Mouse (Mus musculus) lung, embryonic 16.5 days (tissue): ENCODE data around the gene Nme8. TPM values are rescaled to one million over a fixed set of nuclear protein-coding genes. Genes with fewer than 3 reads are reported as not detected.

Experiments used
- ATAC-seq: fragments of 200-750 bp; cut with Nextera tagmentation; 2 replicates; pipeline ENCODE4 v1.8.0; 2017; ENCODE audit warnings: low read depth, mild to moderate bottlenecking, moderate library complexity
- H3K27ac ChIP-seq: fragments of 300-500 bp; sonication (generic); 2 replicates; pipeline ENCODE4 v1.5.1; 2014; ENCODE audit warnings: mild to moderate bottlenecking, control low read depth, low read length
- H3K27me3 ChIP-seq: fragments of 300-500 bp; sonication (generic); 2 replicates; pipeline ENCODE4 v1.6.1; 2014; ENCODE audit warnings: low read depth, low read length, mixed read lengths; ENCODE audit not compliant: control insufficient read depth, insufficient read depth
- H3K36me3 ChIP-seq: fragments of 300-500 bp; sonication (generic); 2 replicates; pipeline ENCODE4 v1.6.1; 2014; ENCODE audit warnings: low read length; ENCODE audit not compliant: control insufficient read depth, insufficient read depth
- H3K4me1 ChIP-seq: fragments of 300-500 bp; sonication (generic); replicated peaks from 2 replicates; pipeline ENCODE4 v1.6.1; 2014; ENCODE audit warnings: low read length, mixed read lengths; ENCODE audit not compliant: control insufficient read depth, insufficient read depth
- H3K4me2 ChIP-seq: fragments of 300-500 bp; sonication (generic); 2 replicates; pipeline ENCODE4 v1.6.1; 2014; ENCODE audit warnings: low read depth, low read length, control low read depth
- H3K4me3 ChIP-seq: fragments of 300-500 bp; sonication (generic); 2 replicates; pipeline ENCODE4 v1.5.1; 2014; ENCODE audit warnings: mild to moderate bottlenecking, low read length, control low read depth
- H3K9ac ChIP-seq: fragments of 300-500 bp; sonication (generic); 2 replicates; pipeline ENCODE4 v1.6.1; 2014; ENCODE audit warnings: low read length, control low read depth
- H3K9me3 ChIP-seq: fragments of 300-500 bp; sonication (generic); 2 replicates; pipeline ENCODE4 v1.6.1; 2016; ENCODE audit warnings: low read length; ENCODE audit not compliant: control insufficient read depth
- WGBS: fragments of 180-500 bp; shearing (Covaris S2); extraction: QIAGEN DNeasy Blood & Tissue Kit; methylation state at CpG from one replicate; pipeline ENCODE4 v1.1.7; 2014; 5-methylcytosine and 5-hydroxymethylcytosine counted together
- polyA plus RNA-seq: library from polyadenylated mRNA; unstranded; fragments of >200 nt; fragmentation: Nextera tagmentation; extraction: Ambion mirVana; gene quantifications from 2 replicates; pipeline ENCODE4 v1.2.1, GENCODE M21; 2015

Nme8 gene
- polyA plus RNA-seq, 1 experiment from 2014 or later = not detected

- Histone ChIP-seq H3K4me2 (no peak overlapping the region), H3K9me3 (no peaks in the 10 kb centered on the region), H3K4me3 (no peak overlapping the region), H3K36me3 (no peaks in the 10 kb centered on the region), H3K4me1 (no peaks in the 10 kb centered on the region), H3K27me3 (no peaks in the 10 kb centered on the region), H3K9ac (no peak overlapping the region), H3K27ac (no peak overlapping the region)
- WGBS = 94% methylated on average over 1 of the region's 1 CpGs
- ATAC-seq = no peak
Observed at GRCm38 (mm10) chr13:19612348-19612747, 85.2 kb downstream of the Nme8 start.

- Histone ChIP-seq H3K9ac (no peak overlapping the region), H3K9me3 (no peaks in the 10 kb centered on the region), H3K27ac (no peak overlapping the region), H3K4me1 (no peaks in the 10 kb centered on the region), H3K36me3 (no peaks in the 10 kb centered on the region), H3K4me2 (no peak overlapping the region), H3K4me3 (no peak overlapping the region), H3K27me3 (no peaks in the 10 kb centered on the region)
- no peak for ATAC-seq
Observed at GRCm38 (mm10) chr13:19608120-19608519, 89.5 kb downstream of the Nme8 start.

GRCm38 (mm10) chr13:19604916-19605315 is 92.7 kb downstream of the Nme8 start:
- Histone ChIP-seq H3K4me3 (no peak overlapping the region), H3K27me3 (no peaks in the 10 kb centered on the region), H3K4me1 (no peaks in the 10 kb centered on the region), H3K9me3 (no peaks in the 10 kb centered on the region), H3K36me3 (no peaks in the 10 kb centered on the region), H3K4me2 (no peak overlapping the region), H3K27ac (no peak overlapping the region), H3K9ac (no peak overlapping the region)
- no peak for ATAC-seq

- Histone ChIP-seq H3K4me3 (no peak overlapping the region), H3K4me1 (no peaks in the 10 kb centered on the region), H3K9ac (no peak overlapping the region), H3K9me3 (no peaks in the 10 kb centered on the region), H3K27ac (no peak overlapping the region), H3K27me3 (no peaks in the 10 kb centered on the region), H3K36me3 (no peaks in the 10 kb centered on the region), H3K4me2 (no peak overlapping the region)
- WGBS = 63% methylated on average over 1 of the region's 1 CpGs
- peak; percentile 23; the same call in 1 of the 2 replicates for ATAC-seq
Observed at GRCm38 (mm10) chr13:19603719-19604118, 93.9 kb downstream of the Nme8 start.

- Histone ChIP-seq H3K4me1 (no peaks in the 10 kb centered on the region), H3K4me3 (no peak overlapping the region), H3K27ac (no peak overlapping the region), H3K36me3 (no peaks in the 10 kb centered on the region), H3K9ac (no peak overlapping the region), H3K4me2 (no peak overlapping the region), H3K9me3 (no peaks in the 10 kb centered on the region), H3K27me3 (no peaks in the 10 kb centered on the region)
- WGBS = 94% methylated on average over 1 of the region's 1 CpGs
- ATAC-seq = no peak
Observed at GRCm38 (mm10) chr13:19602531-19602930, 95.1 kb downstream of the Nme8 start.

GRCm38 (mm10) chr13:19599242-19599641 is 98.4 kb downstream of the Nme8 start:
- WGBS = 64% methylated on average over 6 of the region's 6 CpGs
- no peaks in the 10 kb centered on the region for H3K36me3 ChIP-seq
- no peak for ATAC-seq
- no peak overlapping the region for H3K4me3 ChIP-seq
- H3K27ac ChIP-seq = no peak overlapping the region
- no peaks in the 10 kb centered on the region for H3K9me3 ChIP-seq
- H3K27me3 ChIP-seq = no peaks in the 10 kb centered on the region
- no peaks in the 10 kb centered on the region for H3K4me1 ChIP-seq
- H3K4me2 ChIP-seq = no peak overlapping the region
- no peak overlapping the region for H3K9ac ChIP-seq

- Histone ChIP-seq H3K27ac (no peak overlapping the region), H3K4me1 (no peaks in the 10 kb centered on the region), H3K9me3 (no peaks in the 10 kb centered on the region), H3K36me3 (no peaks in the 10 kb centered on the region), H3K27me3 (no peaks in the 10 kb centered on the region), H3K4me2 (no peak overlapping the region), H3K9ac (no peak overlapping the region), H3K4me3 (no peak overlapping the region)
- ATAC-seq = no peak
- WGBS = 72% methylated on average over 1 of the region's 1 CpGs
Observed at GRCm38 (mm10) chr13:19595141-19595540, 102.5 kb downstream of the Nme8 start.

Other genes starting within 250 kb of the Nme8 start
- 22.5 TPM in 2 replicates for gene Epdr1, start 77.9 kb downstream of the Nme8 start, polyA plus RNA-seq
- gene Sfrp4, start 74.7 kb downstream of the Nme8 start, polyA plus RNA-seq = 0.92 and 0.97 TPM in 2 replicates
- 0.77 and 1.4 TPM in 2 replicates for gene Gpr141, start 126.5 kb upstream of the Nme8 start, polyA plus RNA-seq